Mouse (Mus musculus) ovary, postnatal 14 days (tissue): Measurements from ENCODE around the gene Sbk1.
"Not testable (repeated sequence)": the region's sequence is repeated elsewhere in the genome, so short reads cannot be mapped to it uniquely, and the experiment has no call there.

Experiments used
- DNase-seq: peaks from one replicate; pipeline ENCODE4 v3.0.0; 2022; ENCODE audit warnings: low spot score

Sbk1 gene

GRCm38 (mm10) chr7:126263964-126264363 lies 8.5 kb upstream of the Sbk1 start:
- no peak for DNase-seq

GRCm38 (mm10) chr7:126265949-126266348 lies 6.5 kb upstream of the Sbk1 start:
- peak; percentile 57 for DNase-seq

- DNase-seq: no peak
Observed at GRCm38 (mm10) chr7:126266372-126266870, 6.0 kb upstream of the Sbk1 start.

- DNase-seq: no peak
Observed at GRCm38 (mm10) chr7:126267606-126268005, 4.8 kb upstream of the Sbk1 start.

- no peak for DNase-seq
Observed at GRCm38 (mm10) chr7:126272770-126273311, 422 bp downstream of the Sbk1 start.

GRCm38 (mm10) chr7:126273351-126274042 lies 1.1 kb downstream of the Sbk1 start:
- no peak for DNase-seq

- no peak for DNase-seq
Observed at GRCm38 (mm10) chr7:126274137-126274536, 1.7 kb downstream of the Sbk1 start.

GRCm38 (mm10) chr7:126274626-126275025 lies 2.2 kb downstream of the Sbk1 start:
- no peak for DNase-seq

GRCm38 (mm10) chr7:126275711-126276110 lies 3.3 kb downstream of the Sbk1 start:
- no peak for DNase-seq

GRCm38 (mm10) chr7:126276297-126276696 lies 3.9 kb downstream of the Sbk1 start:
- DNase-seq: no peak

GRCm38 (mm10) chr7:126277536-126278295 lies 5.3 kb downstream of the Sbk1 start:
- DNase-seq: no peak

GRCm38 (mm10) chr7:126278799-126279198 lies 6.4 kb downstream of the Sbk1 start:
- DNase-seq: no peak

GRCm38 (mm10) chr7:126279774-126280482 lies 7.5 kb downstream of the Sbk1 start:
- DNase-seq: no peak

- DNase-seq: no peak
Observed at GRCm38 (mm10) chr7:126280696-126281095, 8.3 kb downstream of the Sbk1 start.

GRCm38 (mm10) chr7:126281876-126282682 lies 9.7 kb downstream of the Sbk1 start:
- no peak for DNase-seq

GRCm38 (mm10) chr7:126282683-126282990 lies 10.2 kb downstream of the Sbk1 start:
- DNase-seq: not testable (repeated sequence)

GRCm38 (mm10) chr7:126284021-126284420 lies 11.6 kb downstream of the Sbk1 start:
- DNase-seq: no peak

GRCm38 (mm10) chr7:126284441-126284840 lies 12.0 kb downstream of the Sbk1 start:
- no peak for DNase-seq

- no peak for DNase-seq
Observed at GRCm38 (mm10) chr7:126284865-126285264, 12.4 kb downstream of the Sbk1 start.

GRCm38 (mm10) chr7:126285293-126286211 lies 13.1 kb downstream of the Sbk1 start:
- DNase-seq: no peak

- no peak for DNase-seq
Observed at GRCm38 (mm10) chr7:126286311-126286710, 13.9 kb downstream of the Sbk1 start.
